Mouse (Mus musculus) gastrocnemius, postnatal 36 days (tissue): Measurements from ENCODE around the gene Srl. TPM values are rescaled to one million over a fixed set of nuclear protein-coding genes. Genes with fewer than 3 reads are reported as not detected.
A peak's percentile ranks its signal among the peaks of the same experiment; 100 is the strongest.
"Not testable (repeated sequence)": the region's sequence is repeated elsewhere in the genome, so short reads cannot be mapped to it uniquely, and the experiment has no call there.

Experiments used
- DNase-seq, 2 experiments: peaks; one replicate each; pipeline ENCODE4 v3.0.0; 2022
- intact Hi-C: fragments of 180-260 bp; cut with DNase I; formaldehyde crosslinking; loops from one replicate; pipeline ENCODE4 v1.15.1; 2025
- total RNA-seq, 2 experiments: library from RNA; stranded (reverse); gene quantifications; 2 replicates each; pipeline ENCODE4 v1.2.3; 2021

Srl gene
- total RNA-seq, 2 experiments from 2014 or later, result 1,182 to 1,390 TPM

GRCm38 (mm10) chr16:4489114-4489624 is 52.4 kb downstream of the Srl start:
- intact Hi-C loops, result loop anchor here (1.0 to 5.0 kb wide), 2 partner anchors 53 to 118 kb away; no protein-coding TSS in a partner anchor

GRCm38 (mm10) chr16:4480616-4481265 is 60.9 kb downstream of the Srl start:
- intact Hi-C loops, result no loop called here
- DNase-seq, result no peak

More at GRCm38 (mm10) chr16:4489114-4489624, 52.4 kb downstream of the Srl start:
- peak; percentile 90 for DNase-seq

- intact Hi-C loops, result loop anchor here (2.0 kb wide), 1 partner anchor 161 kb away; no protein-coding TSS in a partner anchor
These were observed 63.9 kb downstream of the Srl start for GRCm38 (mm10) chr16:4477591-4478215.

GRCm38 (mm10) chr16:4474882-4475803 is 66.5 kb downstream of the Srl start:
- intact Hi-C loops, result no loop called here
- peak; percentile 94 to 100 for DNase-seq

More at GRCm38 (mm10) chr16:4477591-4478215, 63.9 kb downstream of the Srl start:
- no peak for DNase-seq

- intact Hi-C loops, DNase-seq: not testable (repeated sequence)
These were observed 67.4 kb downstream of the Srl start for GRCm38 (mm10) chr16:4474040-4474881.

GRCm38 (mm10) chr16:4473231-4473630 is 68.4 kb downstream of the Srl start:
- intact Hi-C loops, result no loop called here
- no peak for DNase-seq

- intact Hi-C loops, result no loop called here
These were observed 68.9 kb downstream of the Srl start for GRCm38 (mm10) chr16:4472687-4473086.

GRCm38 (mm10) chr16:4469599-4470352 is 71.8 kb downstream of the Srl start:
- intact Hi-C loops, result no loop called here
- no peak for DNase-seq

More at GRCm38 (mm10) chr16:4472687-4473086, 68.9 kb downstream of the Srl start:
- DNase-seq, result peak in 1 of 2 experiments; percentile 69

- DNase-seq, result no peak
- intact Hi-C loops, result no loop called here
These were observed 77.0 kb downstream of the Srl start for GRCm38 (mm10) chr16:4464529-4465089.

GRCm38 (mm10) chr16:4457927-4458326 is 83.7 kb downstream of the Srl start:
- intact Hi-C loops, result no loop called here
- no peak for DNase-seq

GRCm38 (mm10) chr16:4456391-4456790 is 85.2 kb downstream of the Srl start:
- no peak for DNase-seq
- intact Hi-C loops, result no loop called here

GRCm38 (mm10) chr16:4455693-4456092 is 85.9 kb downstream of the Srl start:
- DNase-seq, result no peak
- intact Hi-C loops, result no loop called here

GRCm38 (mm10) chr16:4454563-4454962 is 87.1 kb downstream of the Srl start:
- intact Hi-C loops, result no loop called here

GRCm38 (mm10) chr16:4449418-4449817 is 92.2 kb downstream of the Srl start:
- DNase-seq, result no peak
- intact Hi-C loops, result no loop called here

More at GRCm38 (mm10) chr16:4454563-4454962, 87.1 kb downstream of the Srl start:
- DNase-seq, result no peak

GRCm38 (mm10) chr16:4448235-4448634 is 93.4 kb downstream of the Srl start:
- no peak for DNase-seq
- intact Hi-C loops, result no loop called here

GRCm38 (mm10) chr16:4446395-4446794 is 95.2 kb downstream of the Srl start:
- no peak for DNase-seq
- intact Hi-C loops, result no loop called here

- no peak for DNase-seq
- intact Hi-C loops, result no loop called here
These were observed 97.2 kb downstream of the Srl start for GRCm38 (mm10) chr16:4444378-4444777.

GRCm38 (mm10) chr16:4439302-4440066 is 102.1 kb downstream of the Srl start:
- no peak for DNase-seq
- intact Hi-C loops, result no loop called here
